Comparison of ENCODE assay signal across 30 mouse cellular contexts in the genomic region with DNA sequence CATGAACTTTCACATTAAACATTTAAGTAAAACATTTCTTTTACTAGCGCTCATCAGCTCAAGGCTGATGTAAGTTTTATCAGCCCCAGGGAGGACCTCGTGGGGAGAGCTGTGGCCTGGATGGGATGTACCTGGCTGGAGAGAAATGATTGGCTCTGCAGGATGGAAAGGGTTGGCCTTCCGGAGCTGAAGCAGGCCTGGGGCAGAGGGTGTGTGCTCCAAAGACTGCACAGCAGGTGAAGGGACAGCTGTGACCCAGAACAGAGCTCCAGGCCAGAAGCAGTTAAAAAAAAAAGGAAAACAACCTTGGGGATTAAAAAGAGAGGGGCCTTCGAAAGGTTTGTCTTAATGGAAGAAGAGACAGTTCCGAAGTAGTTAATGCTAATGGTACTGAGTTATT. TPM values are rescaled to one million over a fixed set of nuclear protein-coding genes. Genes with fewer than 3 reads are reported as not detected.
A peak's percentile ranks its signal among the peaks of the same experiment; 100 is the strongest.
DNase-seq lines count a peak whose midpoint lies in the region; ATAC-seq and TF ChIP-seq lines count a peak whose summit lies in the region.
"Had no signal": no experiment of that assay in that cellular context is flagged by ENCODE, and none has a peak within 500 bp of the region (broad histone marks: within the 10 kb centered on the region; RNA-seq: fewer than 3 reads in every experiment).

No protein-coding gene starts in this region.

- no peaks in the 10 kb centered on the region for H3K9me3 ChIP-seq in liver, embryonic 12.5 days (replicated peaks)
- H3K9me3 ChIP-seq in limb, embryonic 14.5 days (ENCODE audit: control insufficient read depth, low read length): no peaks in the 10 kb centered on the region
- H3K9me3 ChIP-seq: heart, embryonic 12.5 days; kidney, embryonic 15.5 days; limb, embryonic 13.5 days; liver, embryonic 15.5 days; megakaryocyte, embryonic 14.5 days; midbrain, embryonic 13.5 days; neural tube, embryonic 15.5 days had no signal

- DNase-seq in embryo, embryonic 11 days: peak; percentile 21
- no peak for DNase-seq in embryo, embryonic 10 days (ENCODE audit: low spot score)
- peak; percentile 12 for DNase-seq in liver
- no peak for DNase-seq in limb, embryonic 14.5 days (ENCODE audit: low spot score)
- DNase-seq in kidney, postnatal 4 days: no peak
- DNase-seq in layer of hippocampus, adult 2 months (ENCODE audit: low spot score in 2 of 2): no peak
- no peak for DNase-seq in lung, postnatal 25 days (ENCODE audit: low spot score)
- DNase-seq: adrenal gland, adult 8-10 months; cerebellum, adult 2 months; cerebellum, postnatal 14 days; gastrocnemius, postnatal 14 days; kidney, adult 18-20 months; kidney, postnatal 36 days; layer of hippocampus, adult 9-11 months; lung, postnatal 4 days; retina, postnatal 1 day; right cerebral cortex, postnatal 25 days; spleen, adult 18-20 months; thymus, postnatal 25 days had no signal

- no peak overlapping the region for H3K4me2 ChIP-seq in liver, embryonic 12.5 days
- H3K4me2 ChIP-seq in limb, embryonic 14.5 days (replicated peaks; ENCODE audit: low read depth, low read length, severe bottlenecking): no peak overlapping the region
- H3K4me2 ChIP-seq: heart, embryonic 12.5 days; hindbrain, embryonic 14.5 days; kidney, embryonic 15.5 days; limb, embryonic 13.5 days; liver, embryonic 15.5 days; midbrain, embryonic 13.5 days; neural tube, embryonic 15.5 days had no signal

- H3K4me1 ChIP-seq in liver, embryonic 12.5 days: no peaks in the 10 kb centered on the region
- no peaks in the 10 kb centered on the region for H3K4me1 ChIP-seq in limb, embryonic 14.5 days (ENCODE audit: control insufficient read depth, insufficient read depth, low read length)
- H3K4me1 ChIP-seq: kidney, embryonic 15.5 days; liver, embryonic 15.5 days; midbrain, embryonic 13.5 days had no signal

- no peak for TF ChIP-seq CTCF in layer of hippocampus, adult 2 months (conservative IDR thresholded peaks at IDR 0.05)

- TF ChIP-seq POLR2A in limb, embryonic 14.5 days (IDR thresholded peaks at IDR 0.05; ENCODE audit: borderline replicate concordance, extremely low read depth, insufficient read depth, insufficient read length): no peak

- ATAC-seq in liver, embryonic 12.5 days: no peak
- ATAC-seq in limb, embryonic 14.5 days (ENCODE audit: low FRiP score, low read depth): peak; percentile 44; the same call in 1 of the 2 replicates
- ATAC-seq: forebrain, embryonic 14.5 days; midbrain, embryonic 13.5 days had no signal

- H3K27ac ChIP-seq in liver, embryonic 12.5 days: no peak overlapping the region
- no peak overlapping the region for H3K27ac ChIP-seq in limb, embryonic 14.5 days (replicated peaks; ENCODE audit: low read depth, low read length)
- H3K27ac ChIP-seq in layer of hippocampus, adult 2 months: no peak overlapping the region
- H3K27ac ChIP-seq: hindbrain, embryonic 14.5 days; kidney, embryonic 15.5 days; limb, embryonic 13.5 days; liver, embryonic 15.5 days; midbrain, embryonic 13.5 days; neural tube, embryonic 15.5 days had no signal

- 39% methylated on average over 5 of the region's 5 CpGs for WGBS in liver, embryonic 12.5 days (ENCODE audit: insufficient replicate concordance)
- WGBS in limb, embryonic 14.5 days: 19% methylated on average over 5 of the region's 5 CpGs

- no peak overlapping the region for H3K4me3 ChIP-seq in liver, embryonic 12.5 days
- no peak overlapping the region for H3K4me3 ChIP-seq in limb, embryonic 14.5 days (replicated peaks; ENCODE audit: low read length)
- no peak overlapping the region for H3K4me3 ChIP-seq in layer of hippocampus, adult 2 months
- H3K4me3 ChIP-seq: heart, embryonic 12.5 days; kidney, embryonic 15.5 days; limb, embryonic 13.5 days; liver, embryonic 15.5 days; megakaryocyte, embryonic 14.5 days; midbrain, embryonic 13.5 days; neural tube, embryonic 15.5 days had no signal

- no peaks in the 10 kb centered on the region for H3K36me3 ChIP-seq in liver, embryonic 12.5 days
- H3K36me3 ChIP-seq in limb, embryonic 14.5 days (ENCODE audit: control insufficient read depth, insufficient read depth, low read length): no peaks in the 10 kb centered on the region
- H3K36me3 ChIP-seq: heart, embryonic 12.5 days; kidney, embryonic 15.5 days; limb, embryonic 13.5 days; liver, embryonic 15.5 days; midbrain, embryonic 13.5 days; neural tube, embryonic 15.5 days had no signal

- no peak overlapping the region for H3K9ac ChIP-seq in liver, embryonic 12.5 days
- no peak overlapping the region for H3K9ac ChIP-seq in limb, embryonic 14.5 days (ENCODE audit: low read depth, low read length, severe bottlenecking)
- H3K9ac ChIP-seq: heart, embryonic 12.5 days; hindbrain, embryonic 14.5 days; kidney, embryonic 15.5 days; limb, embryonic 13.5 days; liver, embryonic 15.5 days; midbrain, embryonic 13.5 days; neural tube, embryonic 15.5 days had no signal

- H3K27me3 ChIP-seq in liver, embryonic 12.5 days (replicated peaks): peaks cover 4% of the 10 kb centered on the region; the same call in 1 of the 2 replicates
- no peaks in the 10 kb centered on the region for H3K27me3 ChIP-seq in limb, embryonic 14.5 days (ENCODE audit: control insufficient read depth, insufficient read depth, low read length)
- H3K27me3 ChIP-seq: CH12.LX; heart, embryonic 12.5 days had no signal

RNA-seq across cellular contexts. Expression of a gene that starts 13.7 kb away (rescaled TPM):
- polyA plus RNA-seq in liver, embryonic 12.5 days (2016; fragmentation: Nextera tagmentation; extraction: Ambion mirVana): 8.9 and 9.9 TPM in 2 replicates
- 33.3 and 37.1 TPM in 2 replicates for polyA plus RNA-seq in limb, embryonic 14.5 days (2012; rRNA removed)
- polyA plus RNA-seq in limb, embryonic 14.5 days (2014; fragmentation: Nextera tagmentation; extraction: Ambion mirVana): 38.5 and 40.3 TPM in 2 replicates
- 100 to 1,000 TPM; 232 to 246 TPM for total RNA-seq in layer of hippocampus, adult 2 months (2021)

RNA-seq across cellular contexts. Expression of a gene that starts 26.2 kb away (rescaled TPM):
- polyA plus RNA-seq in liver, embryonic 12.5 days (2016; fragmentation: Nextera tagmentation; extraction: Ambion mirVana): 67.1 and 69.2 TPM in 2 replicates
- 82.4 and 110 TPM in 2 replicates for polyA plus RNA-seq in limb, embryonic 14.5 days (2012; rRNA removed)
- 182 and 194 TPM in 2 replicates for polyA plus RNA-seq in limb, embryonic 14.5 days (2014; fragmentation: Nextera tagmentation; extraction: Ambion mirVana)
- total RNA-seq in layer of hippocampus, adult 2 months (2021): 10 to 100 TPM; 78.3 to 81.7 TPM

Comparison
In these comparisons a context has a peak if more than half of its experiments do, and no peak if none do; other contexts are left out.
1. DNase-seq: peak in embryo, embryonic 11 days (single experiment) and liver (single experiment); none in embryo, embryonic 10 days (single experiment), limb, embryonic 14.5 days (single experiment), kidney, postnatal 4 days (0 of 2), layer of hippocampus, adult 2 months (0 of 2) and lung, postnatal 25 days (single experiment).